Mouse (Mus musculus): ENCODE measurements around the gene Rnf181.

- TF ChIP-seq CTCF (conservative IDR thresholded peaks at IDR 0.05; ENCODE audit: low read length), result no peak
- TF ChIP-seq NANOG (IDR thresholded peaks at IDR 0.05; ENCODE audit: borderline replicate concordance, low read length), result no peak
Observed at GRCm38 (mm10) chr6:72379377-72380130, 12.8 kb upstream of the Rnf181 start.
